7 mouse cellular contexts compared by ENCODE assay signal in the genomic region with DNA sequence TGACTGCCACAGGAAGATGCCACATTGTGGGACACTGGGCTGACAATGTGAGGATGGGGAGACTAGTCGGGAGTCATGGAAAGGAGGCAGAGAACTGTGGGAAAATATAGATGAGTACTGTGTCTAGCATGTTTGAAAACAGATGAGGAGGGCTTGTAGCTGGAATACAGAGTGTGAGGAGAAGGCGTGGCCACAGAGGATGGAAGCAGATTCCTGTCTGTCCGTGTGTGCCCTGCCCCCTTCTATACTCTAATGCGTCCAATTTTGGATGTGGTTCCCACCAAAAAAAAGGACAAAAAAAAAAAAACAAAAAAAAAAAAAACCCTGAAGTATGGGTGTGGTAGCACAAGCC. TPM values are rescaled to one million over a fixed set of nuclear protein-coding genes. Genes with fewer than 3 reads are reported as not detected.
DNase-seq lines count a peak whose midpoint lies in the region; ATAC-seq and TF ChIP-seq lines count a peak whose summit lies in the region.

No protein-coding gene starts in this region.

- peak overlapping the region; percentile 66 for H3K4me2 ChIP-seq in forebrain, embryonic 11.5 days (ENCODE audit: low read depth, low read length, severe bottlenecking)
- peak overlapping the region; percentile 74 for H3K4me2 ChIP-seq in limb, embryonic 15.5 days

- no peak for ATAC-seq in megakaryocyte, adult 5-6 weeks (ENCODE audit: poor library complexity, severe bottlenecking)
- ATAC-seq in forebrain, embryonic 11.5 days (replicated peaks; ENCODE audit: low FRiP score), result no peak; the same call in 1 of the 2 replicates
- no peak for ATAC-seq in limb, embryonic 15.5 days (ENCODE audit: insufficient number of reproducible peaks, low FRiP score, low TSS enrichment, low read depth)

- TF ChIP-seq CTCF in thymus, adult 2 months (IDR thresholded peaks at IDR 0.05; ENCODE audit: borderline replicate concordance, control insufficient read depth, extremely low read depth, insufficient read depth, low read length, poor library complexity), result no peak

- no peak overlapping the region; the same call in 1 of the 2 replicates for H3K27ac ChIP-seq in forebrain, embryonic 11.5 days (ENCODE audit: low read depth, low read length)
- peak overlapping the region; percentile 23; the same call in 1 of the 2 replicates for H3K27ac ChIP-seq in limb, embryonic 15.5 days
- no peak overlapping the region for H3K27ac ChIP-seq in thymus, adult 2 months (ENCODE audit: control insufficient read depth, insufficient read depth, low read length)

- H3K9ac ChIP-seq in forebrain, embryonic 11.5 days (ENCODE audit: low read length), result no peak overlapping the region
- H3K9ac ChIP-seq in limb, embryonic 15.5 days, result no peak overlapping the region

- no peaks in the 10 kb centered on the region for H3K27me3 ChIP-seq in megakaryocyte, embryonic 14.5 days (replicated peaks)
- 0 out of 2 replicates have a peak, but pooled peaks cover 3% of the 10 kb centered on the region for H3K27me3 ChIP-seq in forebrain, embryonic 11.5 days (ENCODE audit: control insufficient read depth, insufficient read depth, low read length)
- no peaks in the 10 kb centered on the region for H3K27me3 ChIP-seq in limb, embryonic 15.5 days
- H3K27me3 ChIP-seq in thymus, adult 2 months (ENCODE audit: control insufficient read depth, insufficient read depth, low read length), result no peaks in the 10 kb centered on the region

- H3K4me1 ChIP-seq in megakaryocyte, embryonic 14.5 days, result peaks cover 78% of the 10 kb centered on the region
- peaks cover 8% of the 10 kb centered on the region; the same call in 1 of the 2 replicates for H3K4me1 ChIP-seq in forebrain, embryonic 11.5 days (replicated peaks; ENCODE audit: control insufficient read depth, insufficient read depth, low read length)
- peaks cover 39% of the 10 kb centered on the region for H3K4me1 ChIP-seq in limb, embryonic 15.5 days
- H3K4me1 ChIP-seq in thymus, adult 2 months (replicated peaks; ENCODE audit: control insufficient read depth, insufficient read depth, low read length), result peaks cover 24% of the 10 kb centered on the region

- no peaks in the 10 kb centered on the region for H3K9me3 ChIP-seq in megakaryocyte, embryonic 14.5 days
- no peaks in the 10 kb centered on the region for H3K9me3 ChIP-seq in forebrain, embryonic 11.5 days (ENCODE audit: control insufficient read depth, low read length)
- H3K9me3 ChIP-seq in limb, embryonic 15.5 days, result no peaks in the 10 kb centered on the region

- no peak for DNase-seq in forebrain, embryonic 11.5 days (ENCODE audit: low spot score)
- DNase-seq in thymus, adult 2 months, result no peak
- DNase-seq in frontal cortex, adult 2 months (ENCODE audit: extremely low spot score in 1 of 2, low spot score in 1 of 2), result no peak
- no peak for DNase-seq in thymus, postnatal 10 days (ENCODE audit: low spot score in 2 of 2)

- 49% methylated on average over 4 of the region's 4 CpGs for WGBS in forebrain, embryonic 11.5 days
- whole genome bisulfite sequencing in limb, embryonic 15.5 days, result 33% methylated on average over 4 of the region's 4 CpGs
- 78% methylated on average over 4 of the region's 4 CpGs for WGBS in thymus, adult 2 months

- no peak for TF ChIP-seq POLR2A in thymus, adult 2 months (IDR thresholded peaks at IDR 0.05; ENCODE audit: control insufficient read depth, extremely low read depth, insufficient read depth, low read length, poor library complexity)

- H3K36me3 ChIP-seq in megakaryocyte, embryonic 14.5 days (replicated peaks; ENCODE audit: low read length), result no peaks in the 10 kb centered on the region
- H3K36me3 ChIP-seq in forebrain, embryonic 11.5 days (ENCODE audit: control insufficient read depth, insufficient read depth, low read length), result no peaks in the 10 kb centered on the region
- no peaks in the 10 kb centered on the region for H3K36me3 ChIP-seq in limb, embryonic 15.5 days
- no peaks in the 10 kb centered on the region for H3K36me3 ChIP-seq in thymus, adult 2 months (ENCODE audit: control insufficient read depth, insufficient read depth, low read length)

- H3K4me3 ChIP-seq in megakaryocyte, embryonic 14.5 days (replicated peaks), result peak overlapping the region; percentile 94
- peak overlapping the region; percentile 25 for H3K4me3 ChIP-seq in forebrain, embryonic 11.5 days (ENCODE audit: low read depth, low read length)
- peak overlapping the region; percentile 33 for H3K4me3 ChIP-seq in limb, embryonic 15.5 days
- H3K4me3 ChIP-seq in thymus, adult 2 months (ENCODE audit: control insufficient read depth, insufficient read depth, low read length), result no peak overlapping the region

RNA-seq across cellular contexts. Expression of a gene that starts 13.4 kb away (rescaled TPM):
- 85.6 and 94.5 TPM in 2 replicates for polyA plus RNA-seq in megakaryocyte, embryonic 14.5 days (2012; ENCODE audit: insufficient read depth, low replicate concordance)
- 7.7 and 9.8 TPM in 2 replicates for total RNA-seq in megakaryocyte, adult 5-6 weeks (2015)
- 5.8 and 9.4 TPM in 2 replicates for total RNA-seq in megakaryocyte, adult 5-6 weeks (2017)
- 3.2 and 4.8 TPM in 2 replicates for polyA plus RNA-seq in forebrain, embryonic 11.5 days (2014; fragmentation: Nextera tagmentation; extraction: Ambion mirVana)
- 7.8 and 8.4 TPM in 2 replicates for polyA plus RNA-seq in limb, embryonic 15.5 days (2015; fragmentation: Nextera tagmentation; extraction: Ambion mirVana)
- 13.3 and 18.0 TPM in 2 replicates for polyA plus RNA-seq in thymus, adult 2 months (2012; rRNA removed)
- polyA plus RNA-seq in frontal cortex, adult 2 months (2012; rRNA removed), result 53.4 and 64.2 TPM in 2 replicates
